Mouse (Mus musculus) neural tube, embryonic 11.5 days (tissue): ENCODE measurements around the gene Cox10. TPM values are rescaled to one million over a fixed set of nuclear protein-coding genes. Genes with fewer than 3 reads are reported as not detected.

Experiments used
- ATAC-seq: fragments of 200-750 bp; cut with Nextera tagmentation; 2 replicates; pipeline ENCODE4 v1.8.0; 2017; ENCODE audit warnings: moderate number of reproducible peaks, mild to moderate bottlenecking, moderate TSS enrichment, moderate library complexity; ENCODE audit not compliant: insufficient read depth, low FRiP score, low TSS enrichment
- DNase-seq: peaks from one replicate; pipeline ENCODE4 v3.0.0-alpha.2; 2015; ENCODE audit warnings: low spot score
- H3K27ac ChIP-seq: fragments of 300-500 bp; sonication (generic); 2 replicates; pipeline ENCODE4 v1.5.1; 2014; ENCODE audit warnings: low read depth, mild to moderate bottlenecking, low read length
- H3K27me3 ChIP-seq: fragments of 300-500 bp; sonication (generic); 2 replicates; pipeline ENCODE4 v1.6.1; 2014; ENCODE audit warnings: mild to moderate bottlenecking, low read length, mixed read lengths; ENCODE audit not compliant: control insufficient read depth, insufficient read depth
- H3K36me3 ChIP-seq: fragments of 300-500 bp; sonication (generic); 2 replicates; pipeline ENCODE4 v1.6.1; 2014; ENCODE audit warnings: mild to moderate bottlenecking, low read length, moderate library complexity, mixed read lengths; ENCODE audit not compliant: control insufficient read depth, insufficient read depth
- H3K4me1 ChIP-seq: fragments of 300-500 bp; sonication (generic); 2 replicates; pipeline ENCODE4 v1.6.1; 2014; ENCODE audit warnings: low read length, mixed read lengths; ENCODE audit not compliant: control insufficient read depth, insufficient read depth
- H3K4me2 ChIP-seq: fragments of 300-500 bp; sonication (generic); 2 replicates; pipeline ENCODE4 v1.6.1; 2014; ENCODE audit warnings: low read depth, mild to moderate bottlenecking, moderate library complexity
- H3K4me3 ChIP-seq: fragments of 300-500 bp; sonication (generic); 2 replicates; pipeline ENCODE4 v1.5.1; 2014; ENCODE audit warnings: low read depth, low read length
- H3K9ac ChIP-seq: fragments of 300-500 bp; sonication (generic); 2 replicates; pipeline ENCODE4 v1.6.1; 2014; ENCODE audit warnings: mild to moderate bottlenecking, low read length
- H3K9me3 ChIP-seq: fragments of 300-500 bp; sonication (generic); 2 replicates; pipeline ENCODE4 v1.6.1; 2016; ENCODE audit warnings: low read length; ENCODE audit not compliant: control insufficient read depth
- WGBS: fragments of 180-500 bp; shearing (Covaris S2); extraction: QIAGEN DNeasy Blood & Tissue Kit; methylation state at CpG from one replicate; pipeline ENCODE4 v1.1.7; 2014; 5-methylcytosine and 5-hydroxymethylcytosine counted together
- polyA plus RNA-seq: library from polyadenylated mRNA; unstranded; fragments of >200 nt; fragmentation: Nextera tagmentation; extraction: Ambion mirVana; gene quantifications from 2 replicates; pipeline ENCODE4 v1.2.1, GENCODE M21; 2014

The Cox10 gene
- polyA plus RNA-seq, 1 experiment from 2014 or later: 29.4 TPM

- Histone ChIP-seq H3K9ac (no peak overlapping the region), H3K9me3 (no peaks in the 10 kb centered on the region), H3K4me2 (peak overlapping the region; percentile 59), H3K27me3 (no peaks in the 10 kb centered on the region), H3K4me1 (peaks cover 31% of the 10 kb centered on the region), H3K4me3 (peak overlapping the region; percentile 27), H3K27ac (no peak overlapping the region), H3K36me3 (no peaks in the 10 kb centered on the region)
- WGBS: 2% methylated on average over 20 of the region's 20 CpGs
- peak; percentile 83; the same call in 1 of the 2 replicates for ATAC-seq
- DNase-seq: peak; percentile 78
Measured at GRCm38 (mm10) chr11:63914388-63914787, 164.9 kb downstream of the Cox10 start.

GRCm38 (mm10) chr11:63913936-63914335 lies 165.3 kb downstream of the Cox10 start:
- Histone ChIP-seq H3K36me3 (no peaks in the 10 kb centered on the region), H3K4me2 (peak overlapping the region; percentile 59), H3K27me3 (no peaks in the 10 kb centered on the region), H3K27ac (no peak overlapping the region), H3K4me1 (peaks cover 26% of the 10 kb centered on the region), H3K9me3 (no peaks in the 10 kb centered on the region), H3K9ac (no peak overlapping the region), H3K4me3 (peak overlapping the region; percentile 27)
- 0 out of 2 replicates have a peak, but pooled peaks have one; percentile 7 for ATAC-seq
- no peak for DNase-seq
- 29% methylated on average over 4 of the region's 4 CpGs for WGBS

Other genes with a start within 250 kb of the Cox10 start
- 13.0 and 14.0 TPM in 2 replicates for gene Hs3st3b1, start 157.2 kb downstream of the Cox10 start, polyA plus RNA-seq